Mouse (Mus musculus): ENCODE results near the gene Cep295. TPM values are rescaled to one million over a fixed set of nuclear protein-coding genes. Genes with fewer than 3 reads are reported as not detected.
"Not testable (repeated sequence)": the region's sequence is repeated elsewhere in the genome, so short reads cannot be mapped to it uniquely, and the experiment has no call there.

Cep295 gene
- polyA plus RNA-seq, 2 experiments: 9.6 to 15.7 TPM

DNA sequence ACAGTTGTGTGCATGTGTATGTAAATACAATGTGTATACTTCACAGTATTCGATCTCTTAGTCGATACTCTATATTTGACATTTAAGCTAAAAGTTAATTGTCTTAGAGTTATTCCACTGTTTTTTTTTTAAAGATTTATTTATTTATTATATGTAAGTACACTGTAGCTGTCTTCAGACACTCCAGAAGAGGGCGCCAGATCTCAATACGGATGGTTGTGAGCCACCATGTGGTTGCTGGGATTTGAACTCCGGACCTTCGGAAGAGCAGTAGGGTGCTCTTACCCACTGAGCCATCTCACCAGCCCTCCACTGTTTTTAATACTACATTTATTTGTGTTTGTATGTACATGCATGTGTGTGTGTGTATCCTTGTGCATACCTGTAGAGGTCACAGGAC is 55.6 kb downstream of the Cep295 start:
- H3K9me3 ChIP-seq (ENCODE audit: control insufficient read depth, low read length); H3K9ac ChIP-seq (replicated peaks); ATAC-seq (ENCODE audit: insufficient read depth); H3K4me2 ChIP-seq (ENCODE audit: low read depth); H3K4me3 ChIP-seq (ENCODE audit: insufficient read depth in 1 of 2, low read depth in 2 of 2, low read length in 2 of 2); H3K27me3 ChIP-seq (ENCODE audit: control insufficient read depth, insufficient read depth, low read length); H3K27ac ChIP-seq; H3K36me3 ChIP-seq (replicated peaks; ENCODE audit: control insufficient read depth, insufficient read depth, low read depth); H3K4me1 ChIP-seq (replicated peaks; ENCODE audit: control insufficient read depth in 2 of 2, insufficient read depth in 2 of 2, low read length in 1 of 2); DNase-seq (ENCODE audit: low read depth in 3 of 3, low spot score in 3 of 3): not testable (repeated sequence)
- 62% methylated on average over 6 of the region's 6 CpGs for WGBS (ENCODE audit: insufficient replicate concordance)
- TF ChIP-seq CTCF (IDR thresholded peaks at IDR 0.05; ENCODE audit: low read depth): peak; percentile 31; the same call in 1 of the 2 replicates

DNA sequence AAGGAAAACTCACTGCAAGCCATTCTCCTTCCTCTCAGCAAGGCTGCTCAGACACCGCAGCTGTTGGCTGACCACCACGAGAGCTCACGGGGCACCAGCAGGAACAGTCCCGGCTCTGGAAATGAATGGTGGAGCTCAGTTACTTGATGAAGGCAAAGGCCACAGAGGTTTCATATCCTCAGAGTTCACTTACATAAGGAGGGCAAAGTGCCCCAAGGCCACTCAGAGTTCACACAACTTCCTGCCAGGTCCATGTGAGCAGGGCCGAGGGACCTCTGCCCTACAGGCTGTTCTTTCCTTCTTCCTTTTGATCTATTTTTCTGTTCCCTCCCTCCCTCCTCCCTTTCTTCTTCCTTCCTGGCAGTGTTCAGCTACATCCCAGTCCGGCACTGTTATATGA is 56.2 kb downstream of the Cep295 start:
- no peak for ATAC-seq (ENCODE audit: insufficient read depth)
- Histone ChIP-seq H3K9ac (replicated peaks) (no peak overlapping the region), H3K36me3 (replicated peaks; ENCODE audit: control insufficient read depth, insufficient read depth, low read depth) (no peaks in the 10 kb centered on the region), H3K4me3 (ENCODE audit: insufficient read depth in 1 of 2, low read depth in 2 of 2, low read length in 2 of 2) (no peak overlapping the region), H3K9me3 (ENCODE audit: control insufficient read depth, low read length) (no peaks in the 10 kb centered on the region), H3K4me2 (ENCODE audit: low read depth) (peak overlapping the region; percentile 18; the same call in 1 of the 2 replicates), H3K4me1 (replicated peaks; ENCODE audit: control insufficient read depth in 2 of 2, insufficient read depth in 2 of 2, low read length in 1 of 2) (0 out of 4 replicates have a peak, but pooled peaks cover 0 to 10% of the 10 kb centered on the region in 2 experiments), H3K27me3 (ENCODE audit: control insufficient read depth, insufficient read depth, low read length) (no peaks in the 10 kb centered on the region), H3K27ac (peak overlapping the region; percentile 27; the same call in 1 of the 2 replicates)
- WGBS (ENCODE audit: insufficient replicate concordance): 49% methylated on average over 6 of the region's 6 CpGs
- no peak for DNase-seq (ENCODE audit: low read depth in 3 of 3, low spot score in 3 of 3)
- TF ChIP-seq EP300 (IDR thresholded peaks at IDR 0.05; ENCODE audit: low read depth): no peak
- TF ChIP-seq CTCF (IDR thresholded peaks at IDR 0.05; ENCODE audit: low read depth): no peak

DNA sequence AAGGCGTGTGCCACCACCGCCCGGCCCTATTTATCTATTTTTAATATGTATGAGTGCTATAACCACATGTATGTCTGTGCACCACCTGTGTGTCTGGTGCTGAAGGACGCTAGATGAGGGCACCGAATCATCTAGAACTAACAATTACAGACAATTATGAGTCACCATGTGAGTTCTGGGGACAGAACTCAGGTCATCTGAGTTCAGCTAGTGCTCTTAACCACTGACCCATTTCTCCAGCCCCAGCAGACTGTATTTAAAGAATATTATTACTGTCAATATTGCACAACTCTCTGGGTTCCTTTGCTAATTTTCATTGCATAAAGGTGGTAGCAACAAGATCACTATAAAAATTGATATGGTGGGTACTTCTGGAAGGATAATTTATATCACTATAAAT is 57.5 kb downstream of the Cep295 start:
- no peaks in the 10 kb centered on the region for H3K27me3 ChIP-seq (ENCODE audit: control insufficient read depth, insufficient read depth, low read length)
- no peaks in the 10 kb centered on the region for H3K36me3 ChIP-seq (replicated peaks; ENCODE audit: control insufficient read depth, insufficient read depth, low read depth)
- no peak overlapping the region for H3K27ac ChIP-seq
- 0 out of 4 replicates have a peak, but pooled peaks cover 0 to 8% of the 10 kb centered on the region in 2 experiments for H3K4me1 ChIP-seq (replicated peaks; ENCODE audit: control insufficient read depth in 2 of 2, insufficient read depth in 2 of 2, low read length in 1 of 2)
- no peaks in the 10 kb centered on the region for H3K9me3 ChIP-seq (ENCODE audit: control insufficient read depth, low read length)
- H3K4me2 ChIP-seq (ENCODE audit: low read depth): no peak overlapping the region
- TF ChIP-seq CTCF (IDR thresholded peaks at IDR 0.05; ENCODE audit: low read depth): no peak
- no peak for TF ChIP-seq EP300 (IDR thresholded peaks at IDR 0.05; ENCODE audit: low read depth)
- no peak overlapping the region for H3K9ac ChIP-seq (replicated peaks)
- no peak overlapping the region for H3K4me3 ChIP-seq (ENCODE audit: insufficient read depth in 1 of 2, low read depth in 2 of 2, low read length in 2 of 2)
- DNase-seq (ENCODE audit: low read depth in 3 of 3, low spot score in 3 of 3) (no peak), ATAC-seq (ENCODE audit: insufficient read depth) (no peak)
- 65% methylated on average over 5 of the region's 5 CpGs for WGBS (ENCODE audit: insufficient replicate concordance)

DNA sequence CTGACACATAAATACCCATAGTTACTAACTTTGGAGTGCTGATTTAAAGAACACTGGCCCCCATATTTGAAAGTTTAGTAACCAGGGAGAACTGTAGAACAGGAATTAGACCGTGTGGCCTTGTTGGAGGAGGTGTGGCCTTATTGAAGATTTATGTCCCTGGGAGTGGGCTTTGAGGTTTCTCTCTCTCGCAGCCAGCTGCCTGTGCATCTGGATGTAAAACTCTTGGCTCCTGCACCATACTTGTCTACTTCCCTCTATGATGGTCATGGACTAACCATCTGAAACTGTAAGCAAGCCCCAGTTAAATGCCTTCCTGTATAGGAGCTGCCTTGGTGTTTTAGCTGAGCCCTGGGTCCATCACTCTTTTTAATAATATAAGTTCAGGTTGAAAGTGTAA is 59.1 kb downstream of the Cep295 start:
- TF ChIP-seq CTCF (IDR thresholded peaks at IDR 0.05; ENCODE audit: low read depth) (no peak), EP300 (IDR thresholded peaks at IDR 0.05; ENCODE audit: low read depth) (no peak)
- H3K4me2 ChIP-seq (ENCODE audit: low read depth): no peak overlapping the region
- WGBS (ENCODE audit: insufficient replicate concordance): 23% methylated on average over 2 of the region's 2 CpGs
- no peak overlapping the region for H3K4me3 ChIP-seq (ENCODE audit: insufficient read depth in 1 of 2, low read depth in 2 of 2, low read length in 2 of 2)
- no peak overlapping the region for H3K27ac ChIP-seq
- 0 out of 4 replicates have a peak, but pooled peaks cover 0 to 5% of the 10 kb centered on the region in 2 experiments for H3K4me1 ChIP-seq (replicated peaks; ENCODE audit: control insufficient read depth in 2 of 2, insufficient read depth in 2 of 2, low read length in 1 of 2)
- no peak overlapping the region for H3K9ac ChIP-seq (replicated peaks)
- H3K9me3 ChIP-seq (ENCODE audit: control insufficient read depth, low read length): no peaks in the 10 kb centered on the region
- ATAC-seq (ENCODE audit: insufficient read depth) (no peak), DNase-seq (ENCODE audit: low read depth in 3 of 3, low spot score in 3 of 3) (no peak)
- H3K36me3 ChIP-seq (replicated peaks; ENCODE audit: control insufficient read depth, insufficient read depth, low read depth): no peaks in the 10 kb centered on the region
- H3K27me3 ChIP-seq (ENCODE audit: control insufficient read depth, insufficient read depth, low read length): no peaks in the 10 kb centered on the region

DNA sequence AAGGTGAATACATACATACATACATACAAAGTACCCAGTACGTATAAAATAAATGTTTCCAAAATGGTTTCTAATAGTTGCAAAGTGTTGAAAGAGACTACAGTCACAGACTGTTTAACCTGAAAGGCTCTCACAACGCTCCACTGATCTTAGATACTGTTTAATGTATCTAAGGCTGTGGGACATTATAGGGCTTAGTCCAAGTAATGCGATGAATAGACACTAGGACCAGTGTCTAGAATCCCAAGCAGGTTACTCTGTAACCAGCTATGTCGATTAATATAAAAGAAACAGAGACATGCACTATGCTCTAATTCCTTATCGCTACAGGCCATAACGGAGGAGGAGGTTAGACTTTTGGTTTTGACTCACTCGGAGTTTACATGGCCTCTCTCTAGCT is 60.5 kb downstream of the Cep295 start:
- Histone ChIP-seq H3K9me3 (ENCODE audit: control insufficient read depth, low read length) (no peaks in the 10 kb centered on the region), H3K36me3 (replicated peaks; ENCODE audit: control insufficient read depth, insufficient read depth, low read depth) (no peaks in the 10 kb centered on the region), H3K27me3 (ENCODE audit: control insufficient read depth, insufficient read depth, low read length) (no peaks in the 10 kb centered on the region), H3K4me3 (ENCODE audit: insufficient read depth in 1 of 2, low read depth in 2 of 2, low read length in 2 of 2) (no peak overlapping the region), H3K4me2 (ENCODE audit: low read depth) (no peak overlapping the region), H3K9ac (replicated peaks) (no peak overlapping the region), H3K4me1 (replicated peaks; ENCODE audit: control insufficient read depth in 2 of 2, insufficient read depth in 2 of 2, low read length in 1 of 2) (0 out of 4 replicates have a peak, but pooled peaks cover 0 to 5% of the 10 kb centered on the region in 2 experiments), H3K27ac (no peak overlapping the region)
- no peak for DNase-seq (ENCODE audit: low read depth in 3 of 3, low spot score in 3 of 3)
- TF ChIP-seq EP300 (IDR thresholded peaks at IDR 0.05; ENCODE audit: low read depth) (no peak), CTCF (IDR thresholded peaks at IDR 0.05; ENCODE audit: low read depth) (no peak)
- 70% methylated on average over 7 of the region's 7 CpGs for WGBS (ENCODE audit: insufficient replicate concordance)
- ATAC-seq (ENCODE audit: insufficient read depth): no peak

Data from liver, embryonic 14.5 days (tissue).